Mouse (Mus musculus): Measurements from ENCODE around the gene Ccdc153. TPM values are rescaled to one million over a fixed set of nuclear protein-coding genes. Genes with fewer than 3 reads are reported as not detected.

The Ccdc153 gene
- polyA plus RNA-seq, 1 experiment from 2014 or later = not detected

- Histone ChIP-seq H3K36me3 (no peaks in the 10 kb centered on the region), H3K4me1 (peaks cover 4% of the 10 kb centered on the region), H3K4me2 (replicated peaks) (no peak overlapping the region), H3K27me3 (no peaks in the 10 kb centered on the region), H3K4me3 (no peak overlapping the region), H3K27ac (replicated peaks) (no peak overlapping the region), H3K9ac (replicated peaks) (no peak overlapping the region), H3K9me3 (no peaks in the 10 kb centered on the region)
- 77% methylated on average over 6 of the region's 6 CpGs for WGBS
- ATAC-seq (ENCODE audit: low FRiP score, low read depth) = no peak
Observed at GRCm38 (mm10) chr9:44225993-44226392, 14.5 kb upstream of the Ccdc153 start.

GRCm38 (mm10) chr9:44231609-44232008, 8.9 kb upstream of the Ccdc153 start:
- no peak overlapping the region for H3K27ac ChIP-seq (replicated peaks)
- ATAC-seq (ENCODE audit: low FRiP score, low read depth) = no peak
- H3K4me1 ChIP-seq = peaks cover 19% of the 10 kb centered on the region
- H3K27me3 ChIP-seq = no peaks in the 10 kb centered on the region
- H3K4me2 ChIP-seq (replicated peaks) = peak overlapping the region; percentile 65; the same call in 1 of the 2 replicates
- no peaks in the 10 kb centered on the region for H3K36me3 ChIP-seq
- no peaks in the 10 kb centered on the region for H3K9me3 ChIP-seq
- peak overlapping the region; percentile 89; the same call in 1 of the 2 replicates for H3K4me3 ChIP-seq
- 0 out of 2 replicates have a peak overlapping the region, but pooled peaks have one; percentile 4 for H3K9ac ChIP-seq (replicated peaks)

- Histone ChIP-seq H3K4me2 (replicated peaks) (peak overlapping the region; percentile 65), H3K9ac (replicated peaks) (peak overlapping the region; percentile 80), H3K27me3 (no peaks in the 10 kb centered on the region), H3K27ac (replicated peaks) (peak overlapping the region; percentile 94), H3K4me3 (peak overlapping the region; percentile 89), H3K36me3 (no peaks in the 10 kb centered on the region), H3K4me1 (peaks cover 19% of the 10 kb centered on the region), H3K9me3 (no peaks in the 10 kb centered on the region)
- peak; percentile 86 for ATAC-seq (ENCODE audit: low FRiP score, low read depth)
- WGBS = under 1% methylated on average over 33 of the region's 40 CpGs
Observed at GRCm38 (mm10) chr9:44233021-44233801, 7.3 kb upstream of the Ccdc153 start.

GRCm38 (mm10) chr9:44233802-44234478, 6.5 kb upstream of the Ccdc153 start, which contains the start of gene Cbl:
Cbl (minus strand) TSS chr9:44234049.
- under 1% methylated on average over 62 of the region's 76 CpGs for WGBS
- H3K4me1 ChIP-seq = peaks cover 19% of the 10 kb centered on the region

GRCm38 (mm10) chr9:44234479-44235427, 5.7 kb upstream of the Ccdc153 start:
- 27% methylated on average over 19 of the region's 19 CpGs for WGBS
- H3K27ac ChIP-seq (replicated peaks) = no peak overlapping the region
- peak overlapping the region; percentile 37 for H3K4me2 ChIP-seq (replicated peaks)
- no peaks in the 10 kb centered on the region for H3K27me3 ChIP-seq
- H3K9ac ChIP-seq (replicated peaks) = no peak overlapping the region
- H3K9me3 ChIP-seq = no peaks in the 10 kb centered on the region
- H3K4me1 ChIP-seq = peaks cover 19% of the 10 kb centered on the region
- H3K36me3 ChIP-seq = no peaks in the 10 kb centered on the region
- peak overlapping the region; percentile 89 for H3K4me3 ChIP-seq
- 0 out of 2 replicates have a peak, but pooled peaks have one; percentile 11 for ATAC-seq (ENCODE audit: low FRiP score, low read depth)

More at GRCm38 (mm10) chr9:44233802-44234478, 6.5 kb upstream of the Ccdc153 start, which contains the start of gene Cbl:
- peak; percentile 96 for ATAC-seq (ENCODE audit: low FRiP score, low read depth)
- H3K9me3 ChIP-seq = no peaks in the 10 kb centered on the region
- peak within 1 kb of the TSS; percentile 80 for H3K9ac ChIP-seq (replicated peaks)
- H3K27ac ChIP-seq (replicated peaks) = peak within 1 kb of the TSS; percentile 94
- H3K36me3 ChIP-seq = no peaks in the 10 kb centered on the region
- H3K4me2 ChIP-seq (replicated peaks) = peak within 1 kb of the TSS; percentile 65
- peak within 1 kb of the TSS; percentile 89 for H3K4me3 ChIP-seq
- no peaks in the 10 kb centered on the region for H3K27me3 ChIP-seq

- H3K4me3 ChIP-seq = no peak overlapping the region
- H3K9ac ChIP-seq (replicated peaks) = no peak overlapping the region
- no peaks in the 10 kb centered on the region for H3K9me3 ChIP-seq
- H3K27me3 ChIP-seq = no peaks in the 10 kb centered on the region
- H3K36me3 ChIP-seq = no peaks in the 10 kb centered on the region
- peaks cover 14% of the 10 kb centered on the region for H3K4me1 ChIP-seq
- H3K4me2 ChIP-seq (replicated peaks) = no peak overlapping the region
- ATAC-seq (ENCODE audit: low FRiP score, low read depth) = no peak
- no peak overlapping the region for H3K27ac ChIP-seq (replicated peaks)
- WGBS = 63% methylated on average over 4 of the region's 4 CpGs
Observed at GRCm38 (mm10) chr9:44236601-44237000, 3.9 kb upstream of the Ccdc153 start.

- no peak overlapping the region for H3K27ac ChIP-seq (replicated peaks)
- no peak for ATAC-seq (ENCODE audit: low FRiP score, low read depth)
- no peaks in the 10 kb centered on the region for H3K27me3 ChIP-seq
- H3K36me3 ChIP-seq = no peaks in the 10 kb centered on the region
- no peak overlapping the region for H3K4me3 ChIP-seq
- no peaks in the 10 kb centered on the region for H3K9me3 ChIP-seq
- H3K4me1 ChIP-seq = peaks cover 8% of the 10 kb centered on the region
- H3K9ac ChIP-seq (replicated peaks) = no peak overlapping the region
- no peak overlapping the region for H3K4me2 ChIP-seq (replicated peaks)
- 76% methylated on average over 4 of the region's 4 CpGs for WGBS
Observed at GRCm38 (mm10) chr9:44237128-44237527, 3.3 kb upstream of the Ccdc153 start.

- WGBS = 81% methylated on average over 17 of the region's 17 CpGs
- Histone ChIP-seq H3K4me2 (replicated peaks) (no peak overlapping the region), H3K4me3 (no peak overlapping the region), H3K9ac (replicated peaks) (no peak overlapping the region), H3K27me3 (no peaks in the 10 kb centered on the region), H3K9me3 (no peaks in the 10 kb centered on the region), H3K27ac (replicated peaks) (no peak overlapping the region), H3K36me3 (no peaks in the 10 kb centered on the region), H3K4me1 (no peaks in the 10 kb centered on the region)
- no peak for ATAC-seq (ENCODE audit: low FRiP score, low read depth)
Observed at GRCm38 (mm10) chr9:44238501-44239190, 1.8 kb upstream of the Ccdc153 start.

GRCm38 (mm10) chr9:44239447-44239846, 1.0 kb upstream of the Ccdc153 start:
- no peak overlapping the region for H3K27ac ChIP-seq (replicated peaks)
- no peak overlapping the region for H3K4me2 ChIP-seq (replicated peaks)
- no peak for ATAC-seq (ENCODE audit: low FRiP score, low read depth)
- H3K27me3 ChIP-seq = no peaks in the 10 kb centered on the region
- H3K9ac ChIP-seq (replicated peaks) = no peak overlapping the region
- H3K4me3 ChIP-seq = no peak overlapping the region
- H3K36me3 ChIP-seq = no peaks in the 10 kb centered on the region
- 10% methylated on average over 5 of the region's 5 CpGs for WGBS
- H3K4me1 ChIP-seq = no peaks in the 10 kb centered on the region
- H3K9me3 ChIP-seq = no peaks in the 10 kb centered on the region

GRCm38 (mm10) chr9:44240911-44241310, 435 bp downstream of the Ccdc153 start:
- no peaks in the 10 kb centered on the region for H3K27me3 ChIP-seq
- no peak for ATAC-seq (ENCODE audit: low FRiP score, low read depth)
- 50% methylated on average over 5 of the region's 5 CpGs for WGBS
- H3K4me1 ChIP-seq = no peaks in the 10 kb centered on the region
- no peaks in the 10 kb centered on the region for H3K36me3 ChIP-seq
- no peak overlapping the region for H3K4me2 ChIP-seq (replicated peaks)
- no peak overlapping the region for H3K4me3 ChIP-seq
- no peaks in the 10 kb centered on the region for H3K9me3 ChIP-seq
- no peak overlapping the region for H3K9ac ChIP-seq (replicated peaks)
- H3K27ac ChIP-seq (replicated peaks) = no peak overlapping the region

- 79% methylated on average over 9 of the region's 9 CpGs for WGBS
- ATAC-seq (ENCODE audit: low FRiP score, low read depth) = no peak
- Histone ChIP-seq H3K4me2 (replicated peaks) (no peak overlapping the region), H3K9ac (replicated peaks) (no peak overlapping the region), H3K4me3 (no peak overlapping the region), H3K27ac (replicated peaks) (no peak overlapping the region), H3K36me3 (no peaks in the 10 kb centered on the region), H3K4me1 (no peaks in the 10 kb centered on the region), H3K27me3 (no peaks in the 10 kb centered on the region), H3K9me3 (no peaks in the 10 kb centered on the region)
Observed at GRCm38 (mm10) chr9:44241418-44241817, 942 bp downstream of the Ccdc153 start.
